Mouse (Mus musculus): Measurements from ENCODE around the gene Arel1. TPM values are rescaled to one million over a fixed set of nuclear protein-coding genes. Genes with fewer than 3 reads are reported as not detected.

Gene Arel1
- total RNA-seq, 2 experiments from 2014 or later = 99.4 to 107 TPM

GRCm38 (mm10) chr12:84907627-84908480 is 62.8 kb downstream of the Arel1 start:
- peak; percentile 14 to 18 for DNase-seq (ENCODE audit: low spot score in 2 of 2)

- peak in 1 of 2 experiments; percentile 27 for DNase-seq (ENCODE audit: low spot score in 2 of 2)
Observed at GRCm38 (mm10) chr12:84907024-84907626, 63.6 kb downstream of the Arel1 start.

GRCm38 (mm10) chr12:84904399-84904798 is 66.3 kb downstream of the Arel1 start:
- DNase-seq (ENCODE audit: low spot score in 2 of 2) = no peak

GRCm38 (mm10) chr12:84900317-84900716 is 70.4 kb downstream of the Arel1 start:
- no peak for DNase-seq (ENCODE audit: low spot score in 2 of 2)

GRCm38 (mm10) chr12:84897322-84897721 is 73.4 kb downstream of the Arel1 start:
- no peak for DNase-seq (ENCODE audit: low spot score in 2 of 2)

- no peak for DNase-seq (ENCODE audit: low spot score in 2 of 2)
Observed at GRCm38 (mm10) chr12:84896235-84896634, 74.5 kb downstream of the Arel1 start.

GRCm38 (mm10) chr12:84893648-84894628 is 76.8 kb downstream of the Arel1 start:
- DNase-seq (ENCODE audit: low spot score in 2 of 2) = no peak

- DNase-seq (ENCODE audit: low spot score in 2 of 2) = no peak
Observed at GRCm38 (mm10) chr12:84890289-84890688, 80.4 kb downstream of the Arel1 start.

- DNase-seq (ENCODE audit: low spot score in 2 of 2) = no peak
Observed at GRCm38 (mm10) chr12:84885107-84885876, 85.4 kb downstream of the Arel1 start.

GRCm38 (mm10) chr12:84884423-84885076 is 86.2 kb downstream of the Arel1 start:
- no peak for DNase-seq (ENCODE audit: low spot score in 2 of 2)

- no peak for DNase-seq (ENCODE audit: low spot score in 2 of 2)
Observed at GRCm38 (mm10) chr12:84882796-84883195, 87.9 kb downstream of the Arel1 start.

GRCm38 (mm10) chr12:84880091-84880490 is 90.6 kb downstream of the Arel1 start:
- DNase-seq (ENCODE audit: low spot score in 2 of 2) = no peak

GRCm38 (mm10) chr12:84876481-84877121 is 94.1 kb downstream of the Arel1 start, which contains the start of gene Ltbp2:
TSS of gene Ltbp2 (minus strand) at chr12:84876532.
- DNase-seq (ENCODE audit: low spot score in 2 of 2) = peak; percentile 63 to 69

GRCm38 (mm10) chr12:84875761-84876480 is 94.8 kb downstream of the Arel1 start:
- DNase-seq (ENCODE audit: low spot score in 2 of 2) = no peak

- DNase-seq (ENCODE audit: low spot score in 2 of 2) = no peak
Observed at GRCm38 (mm10) chr12:84873434-84873833, 97.3 kb downstream of the Arel1 start.

- DNase-seq (ENCODE audit: low spot score in 2 of 2) = no peak
Observed at GRCm38 (mm10) chr12:84872310-84872709, 98.4 kb downstream of the Arel1 start.

Data from layer of hippocampus, postnatal 14 days (tissue).